Mouse (Mus musculus): ENCODE results near the gene Gaa. TPM values are rescaled to one million over a fixed set of nuclear protein-coding genes. Genes with fewer than 3 reads are reported as not detected.
"Not testable (repeated sequence)": the region's sequence is repeated elsewhere in the genome, so short reads cannot be mapped to it uniquely, and the experiment has no call there.

Gene Gaa
- polyA plus RNA-seq (2012; rRNA removed) = 33.2 and 42.2 TPM in 2 replicates

DNA sequence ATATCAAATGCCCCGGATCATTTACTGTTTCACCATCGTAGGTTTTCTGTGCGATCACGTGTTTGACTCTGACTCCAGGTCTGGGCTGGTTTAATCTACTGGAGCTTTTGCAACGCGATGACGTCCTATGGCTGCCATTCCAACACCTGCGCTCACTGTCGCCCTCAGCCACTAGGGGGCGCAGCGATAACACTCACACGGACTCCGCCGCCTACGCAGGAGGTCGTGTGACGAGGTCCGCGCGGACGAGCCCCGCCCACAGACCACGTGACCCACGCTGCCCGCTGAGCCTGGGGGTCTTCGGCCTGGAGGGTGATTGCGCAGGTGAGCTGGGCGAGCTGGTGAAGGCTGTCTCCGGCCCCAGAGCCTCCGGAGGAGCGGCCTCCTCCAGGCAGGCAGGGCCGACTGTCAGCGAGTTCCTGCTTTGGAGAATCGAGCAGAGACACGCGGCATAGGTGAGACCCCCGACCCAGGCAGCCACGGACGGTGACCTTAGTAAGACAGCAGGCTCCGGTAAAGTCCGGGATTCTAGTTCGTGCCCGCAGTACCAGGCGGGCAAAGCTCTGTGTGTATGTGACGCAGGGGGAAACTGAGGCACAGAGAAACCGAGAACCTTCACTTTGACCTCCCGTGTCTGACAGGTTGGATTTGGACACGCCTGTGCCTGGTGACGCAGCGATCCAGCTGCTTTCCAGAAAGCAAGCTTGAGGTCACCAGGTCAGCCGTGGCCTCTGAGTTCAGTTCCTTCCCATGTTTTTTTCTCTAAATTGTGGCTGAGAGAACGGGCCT is at the start of gene Gaa:
TSS of gene Gaa (plus strand) at position 120 of the 789 bp plus-strand sequence.
- 2% methylated on average over 52 of the region's 52 CpGs for WGBS

DNA sequence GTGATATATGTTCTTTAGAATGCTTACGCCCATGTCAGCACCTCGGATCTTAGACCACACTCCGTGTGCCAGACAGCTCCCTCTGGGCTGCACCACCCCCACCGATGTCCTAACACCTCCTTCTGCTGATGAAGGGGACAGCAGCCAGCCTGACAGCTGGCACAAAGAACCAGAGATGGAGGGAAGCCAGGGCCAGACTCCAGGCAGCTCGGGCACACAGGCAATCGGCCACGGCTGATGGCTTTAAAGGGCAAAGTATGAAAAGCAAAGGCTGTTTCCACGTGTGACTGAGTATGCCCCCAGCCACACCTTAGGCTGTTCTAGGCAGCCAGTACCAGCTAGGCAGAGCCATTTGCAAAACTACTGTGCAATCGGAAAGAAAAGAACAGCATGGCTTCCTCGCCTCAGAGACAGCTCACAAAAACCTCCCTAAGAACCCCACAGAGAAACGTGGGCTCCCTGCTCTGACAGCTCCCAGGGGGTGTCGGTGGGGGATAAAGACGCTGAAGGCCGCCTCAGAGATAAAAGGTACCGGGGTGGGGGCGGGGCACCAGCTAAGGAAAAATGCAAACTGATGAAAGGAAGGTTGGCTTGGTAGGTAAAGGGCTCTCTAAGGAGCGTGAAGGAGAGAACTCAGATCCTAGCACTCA is 47.7 kb upstream of the Gaa start:
- DNase-seq (ENCODE audit: low read depth, low spot score) = peak; percentile 37
- 28% methylated on average over 17 of the region's 17 CpGs for WGBS

More for the DNA sequence above, at the start of gene Gaa:
- DNase-seq (ENCODE audit: low read depth, low spot score) = peak; percentile 94

DNA sequence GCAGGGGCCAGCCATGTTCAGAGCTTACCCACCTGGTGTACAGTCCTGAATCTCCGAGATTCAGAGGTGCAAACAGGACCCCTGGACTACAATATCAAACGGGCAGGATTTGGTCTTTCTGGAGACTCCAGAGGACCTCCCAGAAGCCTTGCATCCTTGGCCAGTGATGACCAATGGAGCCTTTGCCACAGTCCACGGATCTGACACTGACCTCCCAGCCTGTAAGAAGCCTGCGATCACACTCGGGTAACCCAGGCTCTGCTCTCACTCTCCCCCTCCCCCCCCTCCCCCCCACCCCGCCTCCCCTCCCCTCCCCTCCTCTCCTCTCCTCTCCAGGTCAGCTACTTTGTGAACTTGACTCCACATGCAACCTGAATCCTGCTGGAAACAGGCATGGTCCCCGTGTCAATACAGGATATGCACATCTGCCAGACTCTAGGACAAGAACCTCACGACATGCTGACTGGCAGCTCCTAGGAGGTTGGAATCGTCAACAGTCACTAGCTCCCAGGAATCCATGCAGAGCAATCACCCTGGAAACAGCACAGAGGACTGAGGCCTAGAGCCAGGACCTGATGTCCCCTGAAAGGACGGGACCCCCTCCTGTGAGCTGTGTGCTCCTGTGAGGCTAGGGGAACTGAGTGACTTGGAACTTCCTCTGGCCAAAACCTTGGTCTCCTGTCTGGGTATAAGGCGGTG is 45.7 kb upstream of the Gaa start:
- DNase-seq (ENCODE audit: low read depth, low spot score) = no peak

DNA sequence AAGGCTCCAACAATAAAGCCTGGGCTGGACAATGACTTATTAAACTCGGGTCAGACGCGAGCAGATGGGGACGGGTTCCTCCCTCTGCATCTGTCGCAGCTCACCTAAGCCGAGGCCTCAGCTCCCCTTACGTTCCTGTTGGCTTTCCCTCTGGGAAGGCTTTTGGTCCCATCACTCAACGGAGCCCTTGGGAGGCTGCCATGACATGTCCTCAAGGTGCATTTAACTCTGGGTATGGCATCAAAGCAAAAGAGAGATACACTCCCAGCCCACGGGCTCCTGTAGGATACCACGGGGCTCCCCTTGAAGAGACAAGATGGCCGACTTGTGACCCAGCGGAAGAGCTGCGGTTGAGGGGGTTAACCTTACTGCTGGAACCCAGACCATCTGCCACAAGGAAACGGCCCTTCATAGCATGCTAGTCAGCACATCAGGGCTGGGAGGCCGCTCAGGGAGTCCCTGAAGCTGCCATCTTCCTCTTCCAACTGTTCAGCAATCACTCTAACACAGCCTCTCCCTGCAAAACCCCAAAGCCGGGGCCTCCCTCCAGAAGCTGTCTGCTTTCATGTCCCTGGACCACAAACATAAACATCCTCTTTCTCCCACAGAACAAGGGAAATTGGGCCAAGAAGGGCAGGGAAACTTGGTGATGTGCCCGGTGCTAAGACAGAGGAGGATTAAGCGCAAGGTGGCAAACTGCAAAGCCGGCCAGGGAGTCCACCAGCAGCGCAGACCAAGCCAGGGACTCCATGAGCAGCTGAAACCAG is 44.4 kb upstream of the Gaa start:
- 77% methylated on average over 20 of the region's 20 CpGs for WGBS
- no peak for DNase-seq (ENCODE audit: low read depth, low spot score)

More for the DNA sequence above, 45.7 kb upstream of the Gaa start:
- WGBS = 75% methylated on average over 10 of the region's 11 CpGs

DNA sequence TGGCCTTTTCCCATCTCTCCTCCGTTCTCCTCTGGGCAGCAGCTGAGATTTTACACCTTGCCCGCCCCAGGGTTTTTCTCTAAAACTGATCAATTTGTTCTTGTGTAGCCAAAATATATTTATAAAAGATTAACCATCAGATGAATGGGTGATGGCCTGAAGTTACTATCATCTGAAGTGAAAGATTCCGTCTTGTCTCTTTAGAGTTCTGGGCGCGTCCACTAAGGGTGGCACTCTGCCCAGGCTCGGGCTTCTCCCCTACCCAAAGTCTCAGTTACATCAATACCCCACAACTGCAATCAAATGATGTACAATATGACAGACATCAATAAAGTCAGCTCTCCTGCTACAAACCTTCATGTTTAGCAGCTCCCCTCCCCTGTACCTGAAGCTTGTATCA is 42.8 kb upstream of the Gaa start:
- no peak for DNase-seq (ENCODE audit: low read depth, low spot score)
- 87% methylated on average over 6 of the region's 6 CpGs for WGBS

DNA sequence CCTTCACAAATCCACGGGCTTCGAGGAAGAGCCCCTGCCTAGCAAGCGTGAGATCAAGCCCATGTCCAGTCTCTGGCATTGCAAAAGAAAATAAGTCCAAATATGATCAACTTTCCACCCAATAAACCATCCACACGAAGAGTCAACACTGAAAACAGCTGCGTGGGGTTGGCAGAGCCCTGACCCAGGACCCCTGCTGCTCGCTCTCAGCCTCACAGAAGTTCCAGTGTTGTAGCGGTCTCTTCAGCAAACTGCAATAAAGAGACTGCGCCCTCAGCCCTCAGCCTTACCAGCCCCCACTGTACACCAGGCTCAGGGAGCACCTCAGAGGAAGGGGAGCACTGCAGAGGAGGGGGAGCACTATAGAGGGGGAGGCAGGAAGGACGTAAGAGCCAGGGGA is 42.1 kb upstream of the Gaa start:
- no peak for DNase-seq (ENCODE audit: low read depth, low spot score)
- WGBS = 83% methylated on average over 9 of the region's 9 CpGs

DNA sequence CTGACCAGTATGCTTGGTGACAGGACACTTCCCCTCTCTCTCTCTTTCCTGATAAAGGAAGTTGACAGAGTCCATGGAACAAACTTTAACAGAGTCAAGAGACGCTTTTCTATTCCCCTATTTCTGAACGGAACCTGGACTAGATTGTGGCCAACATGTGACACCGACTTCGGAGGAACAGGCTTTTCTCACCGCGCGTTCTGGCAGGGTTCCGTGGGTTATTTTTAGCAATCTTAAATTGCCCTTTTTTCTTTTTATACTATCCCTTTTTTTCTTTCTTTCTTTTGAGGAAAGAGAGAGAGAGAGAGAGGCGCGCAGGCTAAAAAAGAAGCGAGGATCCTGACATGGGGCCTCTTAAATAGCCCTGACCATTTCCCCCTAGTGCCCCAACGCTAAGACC is 40.1 kb upstream of the Gaa start:
- 22% methylated on average over 12 of the region's 12 CpGs for WGBS
- DNase-seq (ENCODE audit: low read depth, low spot score) = no peak

DNA sequence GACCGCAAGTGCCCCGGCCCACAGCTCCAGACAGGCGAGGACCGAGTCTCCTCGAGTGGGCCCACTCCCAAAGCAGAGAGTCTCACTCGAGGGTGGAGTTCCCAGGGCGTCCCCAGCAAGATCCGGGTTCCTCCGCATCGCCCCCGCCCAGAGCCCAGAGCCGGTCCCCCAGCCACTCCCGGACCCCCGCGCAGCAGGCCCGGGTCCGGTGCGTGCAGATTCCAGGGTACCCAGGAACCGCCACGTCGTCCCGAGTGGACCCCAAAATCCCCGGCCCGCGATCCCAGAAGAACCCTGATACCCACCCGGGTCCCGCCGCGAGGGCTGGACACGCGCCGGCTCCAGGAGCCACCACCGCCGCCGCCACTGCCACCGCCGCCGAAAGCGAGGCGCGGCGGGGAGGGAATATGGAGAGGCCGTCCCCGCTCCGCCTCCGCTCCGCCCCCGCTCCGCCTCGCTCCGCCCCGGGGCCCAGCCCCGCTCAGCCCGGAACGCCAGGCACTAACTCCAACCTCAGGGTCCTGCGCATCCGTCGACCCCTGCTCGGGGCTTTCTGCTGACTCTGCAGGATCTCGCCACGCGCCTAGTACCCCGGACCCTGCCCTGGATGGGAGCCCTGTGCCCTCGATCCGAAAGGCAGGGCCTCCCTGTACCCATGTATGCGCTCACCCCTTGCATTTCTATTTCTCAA is 39.5 kb upstream of the Gaa start, which contains the start of the genes Tbc1d16 and Ccdc40:
TSS of gene Tbc1d16 (minus strand) at position 409 of the 691 bp plus-strand sequence.
TSS of gene Ccdc40 (plus strand) at position 482 of the 691 bp plus-strand sequence.
- DNase-seq (ENCODE audit: low read depth, low spot score) = no peak
- 2% methylated on average over 66 of the region's 66 CpGs for WGBS

DNA sequence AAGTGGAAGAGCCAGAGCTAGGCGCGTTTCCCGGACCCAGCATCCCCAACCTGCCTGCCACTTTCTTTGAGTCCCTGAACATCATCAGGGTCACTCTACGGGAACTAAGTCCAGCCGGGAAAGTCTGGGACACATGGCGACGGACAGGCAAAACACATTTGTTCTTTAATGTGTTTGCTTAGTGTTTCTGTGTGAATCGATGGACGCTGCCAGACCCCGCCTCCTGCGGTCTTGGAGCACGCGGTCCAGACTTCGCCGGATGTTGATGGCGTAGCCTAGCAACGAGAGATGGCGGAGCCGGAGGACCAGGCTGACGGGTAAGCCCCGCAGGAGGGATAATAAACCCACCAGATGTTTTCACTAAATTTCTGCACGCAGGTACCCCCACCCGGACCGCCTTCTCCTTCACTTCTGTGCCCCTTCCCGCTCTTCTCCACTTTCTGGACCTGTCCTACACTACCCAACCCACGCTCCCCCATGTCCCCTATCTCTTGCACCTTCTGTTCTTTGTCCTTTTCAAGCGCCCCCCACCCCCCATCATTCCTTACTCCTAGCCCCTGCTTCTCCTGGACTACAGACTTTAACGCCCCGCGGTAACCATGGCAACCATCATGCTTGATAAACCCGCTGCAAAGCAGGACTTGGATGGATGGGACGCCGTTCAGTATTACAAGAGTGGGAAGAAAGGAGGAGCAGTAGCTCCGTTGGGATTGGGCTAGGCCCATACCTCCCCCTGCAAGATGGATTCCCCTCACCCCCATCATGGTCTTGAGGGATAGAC is 38.7 kb upstream of the Gaa start:
- no peak for DNase-seq (ENCODE audit: low read depth, low spot score)
- 3% methylated on average over 34 of the region's 34 CpGs for WGBS

DNA sequence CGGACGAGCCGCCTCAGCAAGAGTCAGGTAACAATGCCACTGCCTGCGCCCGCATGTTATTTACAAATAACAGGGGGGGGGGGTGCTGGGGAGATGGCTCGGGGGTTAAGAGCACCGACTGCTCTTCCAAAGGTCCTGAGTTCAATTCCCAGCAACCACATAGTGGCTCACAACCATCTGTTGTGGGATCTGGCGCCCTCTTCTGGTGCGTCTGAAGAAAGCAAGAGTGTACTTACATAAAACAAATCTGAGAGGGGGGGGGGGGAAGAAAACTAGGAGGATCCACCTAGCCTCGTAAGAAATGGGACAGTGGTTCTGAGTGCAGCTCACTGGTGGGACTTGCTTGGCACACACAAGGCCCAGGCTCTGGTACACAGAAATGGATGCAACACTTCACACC is 32.9 kb upstream of the Gaa start:
- 92% methylated on average over 10 of the region's 10 CpGs for WGBS
- DNase-seq (ENCODE audit: low read depth, low spot score) = no peak

DNA sequence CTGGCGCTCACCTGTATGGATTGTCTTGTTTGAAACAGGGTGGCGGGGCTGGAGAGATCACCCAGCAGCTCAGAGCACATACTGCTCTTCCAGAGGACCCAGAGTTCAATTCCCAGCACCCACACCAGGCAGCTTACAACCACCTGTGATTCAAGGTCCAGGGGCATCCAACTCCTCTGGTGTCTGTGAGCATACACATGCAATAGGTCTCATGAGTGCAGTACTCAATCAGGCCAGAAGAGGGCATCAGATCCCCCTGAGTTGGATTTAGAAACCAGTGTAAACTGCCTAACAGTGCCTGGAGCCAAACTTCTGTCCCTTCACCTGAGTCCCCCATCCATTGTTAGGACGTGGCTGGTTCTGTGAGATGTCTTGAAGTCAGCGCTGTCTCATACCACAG is 32.1 kb upstream of the Gaa start:
- 84% methylated on average over 4 of the region's 4 CpGs for WGBS
- DNase-seq (ENCODE audit: low read depth, low spot score) = no peak

DNA sequence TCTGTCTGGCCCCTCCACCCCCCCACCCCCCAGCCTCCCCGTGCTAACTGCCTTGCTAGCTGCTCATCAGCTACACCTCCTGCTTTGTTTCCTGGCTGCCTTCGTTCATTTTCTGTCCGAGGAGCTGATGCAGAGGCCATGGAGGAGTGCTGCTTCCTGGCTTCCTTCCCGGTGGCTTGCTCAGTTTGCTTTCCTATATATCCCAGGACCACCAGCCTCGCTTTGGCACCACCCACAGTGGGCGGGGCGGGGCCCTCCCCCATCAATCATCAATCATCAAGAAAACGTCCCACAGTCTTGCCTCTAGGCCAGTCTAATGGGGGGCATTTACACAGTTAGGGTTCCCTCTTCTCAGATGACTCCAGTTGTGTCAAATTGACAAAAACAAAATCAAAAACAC is 31.3 kb upstream of the Gaa start:
- no peak for DNase-seq (ENCODE audit: low read depth, low spot score)
- 37% methylated on average over 8 of the region's 8 CpGs for WGBS

DNA sequence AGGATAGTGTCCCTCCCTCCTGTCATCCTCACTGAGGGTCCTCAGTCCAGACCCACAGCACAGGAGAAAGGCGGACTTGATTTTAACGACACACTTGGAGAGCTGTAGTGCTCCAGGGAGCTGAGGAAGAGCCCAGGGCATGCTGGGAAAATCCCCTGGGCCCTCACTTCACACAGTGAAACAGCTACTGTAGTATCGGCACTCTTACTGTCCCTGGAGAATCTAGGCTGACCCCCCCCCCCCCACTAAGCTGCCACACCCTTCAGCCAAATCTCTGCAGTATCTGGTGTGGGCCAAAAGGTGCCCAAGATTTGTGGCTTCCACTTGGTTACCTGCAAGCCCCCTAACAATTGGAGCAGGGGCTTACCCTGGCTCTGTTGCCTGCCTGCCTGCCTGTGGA is 30.7 kb upstream of the Gaa start:
- DNase-seq (ENCODE audit: low read depth, low spot score) = no peak
- WGBS = 77% methylated on average over 3 of the region's 3 CpGs

DNA sequence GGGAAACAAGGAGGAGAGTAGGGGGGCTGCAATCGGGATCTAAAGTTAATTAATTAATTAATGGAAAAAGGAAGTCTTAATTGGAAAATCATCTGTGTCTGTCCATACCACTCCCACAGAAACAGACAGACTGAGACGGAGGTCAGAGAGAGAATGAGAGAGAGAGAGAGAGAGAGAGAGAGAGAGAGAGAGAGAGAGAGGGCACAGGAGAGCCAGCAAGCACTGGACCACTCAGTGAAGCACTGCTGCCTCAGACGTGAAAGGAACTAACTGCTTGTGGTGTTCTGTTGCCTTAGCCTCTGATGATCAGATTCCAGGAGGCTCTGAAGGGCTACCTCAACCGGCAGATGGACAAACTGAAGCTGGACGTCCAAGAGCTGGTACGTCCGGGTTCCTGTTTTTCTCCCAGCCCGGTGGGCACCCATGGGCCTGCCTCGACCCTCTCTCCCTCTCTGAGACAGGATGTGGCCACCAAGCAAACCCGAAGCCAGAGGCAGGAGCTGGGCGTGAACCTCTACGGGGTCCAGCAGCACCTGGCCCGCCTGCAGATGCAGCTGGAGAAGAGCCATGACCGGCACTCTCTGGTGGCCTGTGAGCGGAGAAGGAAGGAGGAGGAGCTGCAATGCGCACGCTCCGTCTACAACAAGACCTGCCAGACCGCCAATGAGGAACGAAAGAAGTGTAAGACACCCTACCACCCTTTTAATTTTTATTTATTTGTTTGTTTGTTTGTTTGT is 30.0 kb upstream of the Gaa start:
- 17% methylated on average over 20 of the region's 20 CpGs for WGBS
- DNase-seq (ENCODE audit: low read depth, low spot score) = no peak

DNA sequence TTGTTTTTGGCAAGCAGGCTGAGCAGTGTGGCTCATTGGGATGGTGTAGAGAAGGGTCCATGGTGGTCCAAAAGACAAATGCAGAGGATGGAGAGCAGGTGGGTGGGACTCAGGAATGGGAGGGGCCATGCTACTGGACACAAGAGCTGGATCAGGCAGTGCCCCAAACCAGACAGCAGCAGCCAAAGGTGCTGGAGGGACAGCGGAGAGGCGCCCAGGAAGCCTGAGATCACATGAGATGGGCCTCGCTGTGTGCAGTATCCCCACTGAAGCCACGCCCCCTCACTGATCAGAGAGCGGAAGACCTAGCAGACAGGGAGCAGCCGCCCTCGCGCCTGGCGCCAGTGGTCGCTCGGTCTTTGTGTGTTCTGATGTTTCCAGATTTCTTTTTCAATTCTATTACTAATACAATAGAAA is 29.4 kb upstream of the Gaa start:
- 6% methylated on average over 11 of the region's 11 CpGs for WGBS
- no peak for DNase-seq (ENCODE audit: low read depth, low spot score)

DNA sequence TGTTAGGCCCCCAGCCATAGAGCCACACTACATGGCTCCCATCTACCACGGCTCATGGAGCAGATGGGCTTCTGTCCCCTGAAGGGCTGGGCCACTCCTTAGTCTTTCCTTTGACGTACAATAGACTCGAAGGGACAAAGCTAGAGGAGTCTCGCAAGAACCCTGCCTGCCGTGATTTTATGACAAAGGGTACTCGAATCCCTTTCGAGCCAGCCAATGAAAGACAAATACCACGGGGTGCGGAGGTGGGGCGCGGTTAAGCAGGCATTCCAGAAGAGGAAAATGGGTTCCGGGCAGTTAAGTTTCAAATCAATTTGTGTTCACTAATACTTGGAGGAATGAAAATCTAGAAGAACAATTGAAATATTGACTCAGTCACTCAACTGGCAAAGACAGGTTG is 28.2 kb upstream of the Gaa start:
- WGBS = 61% methylated on average over 12 of the region's 12 CpGs
- no peak for DNase-seq (ENCODE audit: low read depth, low spot score)

DNA sequence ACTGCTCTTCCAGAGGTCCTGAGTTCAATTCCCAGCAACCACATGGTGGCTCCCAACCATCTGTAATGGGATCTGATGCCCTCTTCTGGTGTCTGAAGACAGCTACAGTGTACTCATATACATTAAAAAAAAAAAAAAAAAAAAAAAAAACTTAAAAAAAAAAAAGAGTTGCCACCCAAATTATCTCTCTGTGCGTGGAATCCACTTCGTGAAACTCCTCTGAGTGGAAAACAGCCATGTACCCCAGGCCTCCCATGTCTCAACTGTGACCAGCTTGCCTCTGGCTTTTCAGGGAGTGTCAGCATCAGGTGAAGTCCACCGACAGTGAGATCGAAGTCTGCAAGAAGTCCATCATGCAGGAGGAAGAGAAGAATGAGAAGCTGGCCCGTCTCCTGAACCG is 22.1 kb upstream of the Gaa start:
- DNase-seq (ENCODE audit: low read depth, low spot score) = not testable (repeated sequence)
- WGBS = 88% methylated on average over 6 of the region's 6 CpGs

DNA sequence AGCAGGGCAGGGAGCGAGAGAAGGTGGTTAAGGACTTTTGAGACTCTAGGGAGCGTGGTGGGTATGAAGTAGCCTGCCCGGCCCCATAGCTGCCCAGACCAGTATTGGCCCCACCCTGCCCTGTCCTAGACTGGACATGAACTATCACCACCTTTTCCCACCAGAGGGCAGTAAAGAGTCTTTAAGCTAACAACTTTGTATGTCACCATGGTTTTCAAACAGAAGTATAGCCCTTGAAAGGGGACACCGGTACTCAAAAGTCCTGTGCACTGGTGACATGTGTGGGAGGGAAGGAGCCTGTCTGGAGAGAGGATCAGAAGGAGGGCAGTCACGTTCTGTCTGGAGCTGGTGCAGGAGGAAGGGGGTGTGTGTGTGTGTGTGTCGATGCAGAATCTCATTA is 18.7 kb upstream of the Gaa start:
- peak; percentile 63 for DNase-seq (ENCODE audit: low read depth, low spot score)
- WGBS = 21% methylated on average over 6 of the region's 6 CpGs
